Mouse (Mus musculus): ENCODE measurements at regions not wholly inside any gene's neighbourhood (a gene's known extent, or its start where the extent isn't known, plus 50 kb on each side); places are given as distances from the start of the nearest gene placed in this dataset.

GRCm38 (mm10) chr4:7313219-7313618 lies 925.6 kb downstream of the Car8 start:
- WGBS: 68% methylated on average over 2 of the region's 2 CpGs
- 0 out of 2 replicates have a peak, but pooled peaks cover 3% of the 10 kb centered on the region for H3K4me1 ChIP-seq (ENCODE audit: control insufficient read depth, insufficient read depth, low read length)
- no peaks in the 10 kb centered on the region for H3K27me3 ChIP-seq (replicated peaks; ENCODE audit: control insufficient read depth, insufficient read depth, low read length)
- no peak overlapping the region for H3K4me3 ChIP-seq (ENCODE audit: low read length)
- H3K27ac ChIP-seq (ENCODE audit: low read length): 0 out of 2 replicates have a peak overlapping the region, but pooled peaks have one; percentile 21
- peak; percentile 36 for ATAC-seq
- H3K36me3 ChIP-seq (ENCODE audit: control insufficient read depth, insufficient read depth, low read length): no peaks in the 10 kb centered on the region
- H3K9ac ChIP-seq (ENCODE audit: low read depth, low read length): no peak overlapping the region
- no peak overlapping the region for H3K4me2 ChIP-seq (ENCODE audit: low read depth, low read length)
- H3K9me3 ChIP-seq (ENCODE audit: control insufficient read depth, low read length): no peaks in the 10 kb centered on the region

GRCm38 (mm10) chr4:7312160-7312559 lies 926.7 kb downstream of the Car8 start:
- Histone ChIP-seq H3K4me2 (ENCODE audit: low read depth, low read length) (no peak overlapping the region), H3K27ac (ENCODE audit: low read length) (no peak overlapping the region), H3K4me1 (ENCODE audit: control insufficient read depth, insufficient read depth, low read length) (0 out of 2 replicates have a peak, but pooled peaks cover 3% of the 10 kb centered on the region), H3K9me3 (ENCODE audit: control insufficient read depth, low read length) (no peaks in the 10 kb centered on the region), H3K4me3 (ENCODE audit: low read length) (no peak overlapping the region), H3K27me3 (replicated peaks; ENCODE audit: control insufficient read depth, insufficient read depth, low read length) (no peaks in the 10 kb centered on the region), H3K9ac (ENCODE audit: low read depth, low read length) (no peak overlapping the region), H3K36me3 (ENCODE audit: control insufficient read depth, insufficient read depth, low read length) (no peaks in the 10 kb centered on the region)
- WGBS: 61% methylated on average over 1 of the region's 1 CpGs
- ATAC-seq: peak; percentile 82

- Histone ChIP-seq H3K36me3 (ENCODE audit: control insufficient read depth, insufficient read depth, low read length) (no peaks in the 10 kb centered on the region), H3K4me2 (ENCODE audit: low read depth, low read length) (no peak overlapping the region), H3K27ac (ENCODE audit: low read length) (no peak overlapping the region), H3K27me3 (replicated peaks; ENCODE audit: control insufficient read depth, insufficient read depth, low read length) (no peaks in the 10 kb centered on the region), H3K9me3 (ENCODE audit: control insufficient read depth, low read length) (no peaks in the 10 kb centered on the region), H3K9ac (ENCODE audit: low read depth, low read length) (no peak overlapping the region), H3K4me1 (ENCODE audit: control insufficient read depth, insufficient read depth, low read length) (no peaks in the 10 kb centered on the region), H3K4me3 (ENCODE audit: low read length) (no peak overlapping the region)
- 77% methylated on average over 4 of the region's 4 CpGs for WGBS
- no peak for ATAC-seq
These were observed 969.8 kb downstream of the Car8 start for GRCm38 (mm10) chr4:7269047-7269446.

- 77% methylated on average over 2 of the region's 2 CpGs for WGBS
- H3K9ac ChIP-seq (ENCODE audit: low read depth, low read length): no peak overlapping the region
- H3K27me3 ChIP-seq (replicated peaks; ENCODE audit: control insufficient read depth, insufficient read depth, low read length): no peaks in the 10 kb centered on the region
- H3K4me1 ChIP-seq (ENCODE audit: control insufficient read depth, insufficient read depth, low read length): no peaks in the 10 kb centered on the region
- no peaks in the 10 kb centered on the region for H3K36me3 ChIP-seq (ENCODE audit: control insufficient read depth, insufficient read depth, low read length)
- ATAC-seq: no peak
- H3K4me3 ChIP-seq (ENCODE audit: low read length): no peak overlapping the region
- no peak overlapping the region for H3K27ac ChIP-seq (ENCODE audit: low read length)
- no peaks in the 10 kb centered on the region for H3K9me3 ChIP-seq (ENCODE audit: control insufficient read depth, low read length)
- H3K4me2 ChIP-seq (ENCODE audit: low read depth, low read length): no peak overlapping the region
These were observed 982.4 kb downstream of the Car8 start for GRCm38 (mm10) chr4:7256486-7256885.

- H3K4me2 ChIP-seq (ENCODE audit: low read depth, low read length): no peak overlapping the region
- H3K4me1 ChIP-seq (ENCODE audit: control insufficient read depth, insufficient read depth, low read length): no peaks in the 10 kb centered on the region
- no peak overlapping the region for H3K27ac ChIP-seq (ENCODE audit: low read length)
- no peaks in the 10 kb centered on the region for H3K27me3 ChIP-seq (replicated peaks; ENCODE audit: control insufficient read depth, insufficient read depth, low read length)
- H3K4me3 ChIP-seq (ENCODE audit: low read length): no peak overlapping the region
- 58% methylated on average over 2 of the region's 2 CpGs for WGBS
- ATAC-seq: no peak
- H3K36me3 ChIP-seq (ENCODE audit: control insufficient read depth, insufficient read depth, low read length): no peaks in the 10 kb centered on the region
- no peaks in the 10 kb centered on the region for H3K9me3 ChIP-seq (ENCODE audit: control insufficient read depth, low read length)
- no peak overlapping the region for H3K9ac ChIP-seq (ENCODE audit: low read depth, low read length)
These were observed 985.2 kb downstream of the Car8 start for GRCm38 (mm10) chr4:7253616-7254015.

GRCm38 (mm10) chr4:7251641-7252040 lies 987.2 kb downstream of the Car8 start:
- no peaks in the 10 kb centered on the region for H3K4me1 ChIP-seq (ENCODE audit: control insufficient read depth, insufficient read depth, low read length)

GRCm38 (mm10) chr4:7247816-7248215 lies 991.0 kb downstream of the Car8 start:
- H3K4me2 ChIP-seq (ENCODE audit: low read depth, low read length): no peak overlapping the region
- no peak for ATAC-seq

More at GRCm38 (mm10) chr4:7251641-7252040, 987.2 kb downstream of the Car8 start:
- no peak overlapping the region for H3K4me3 ChIP-seq (ENCODE audit: low read length)
- H3K36me3 ChIP-seq (ENCODE audit: control insufficient read depth, insufficient read depth, low read length): no peaks in the 10 kb centered on the region
- ATAC-seq: no peak
- no peaks in the 10 kb centered on the region for H3K27me3 ChIP-seq (replicated peaks; ENCODE audit: control insufficient read depth, insufficient read depth, low read length)
- no peak overlapping the region for H3K4me2 ChIP-seq (ENCODE audit: low read depth, low read length)
- H3K9ac ChIP-seq (ENCODE audit: low read depth, low read length): no peak overlapping the region
- no peaks in the 10 kb centered on the region for H3K9me3 ChIP-seq (ENCODE audit: control insufficient read depth, low read length)
- 86% methylated on average over 2 of the region's 2 CpGs for WGBS
- no peak overlapping the region for H3K27ac ChIP-seq (ENCODE audit: low read length)

GRCm38 (mm10) chr4:7247244-7247643 lies 991.6 kb downstream of the Car8 start:
- no peak overlapping the region for H3K27ac ChIP-seq (ENCODE audit: low read length)
- H3K4me1 ChIP-seq (ENCODE audit: control insufficient read depth, insufficient read depth, low read length): no peaks in the 10 kb centered on the region
- H3K4me2 ChIP-seq (ENCODE audit: low read depth, low read length): no peak overlapping the region
- H3K27me3 ChIP-seq (replicated peaks; ENCODE audit: control insufficient read depth, insufficient read depth, low read length): no peaks in the 10 kb centered on the region
- 64% methylated on average over 4 of the region's 4 CpGs for WGBS
- H3K36me3 ChIP-seq (ENCODE audit: control insufficient read depth, insufficient read depth, low read length): no peaks in the 10 kb centered on the region
- no peak overlapping the region for H3K9ac ChIP-seq (ENCODE audit: low read depth, low read length)
- H3K4me3 ChIP-seq (ENCODE audit: low read length): no peak overlapping the region
- no peak for ATAC-seq
- no peaks in the 10 kb centered on the region for H3K9me3 ChIP-seq (ENCODE audit: control insufficient read depth, low read length)

More at GRCm38 (mm10) chr4:7247816-7248215, 991.0 kb downstream of the Car8 start:
- Histone ChIP-seq H3K9ac (ENCODE audit: low read depth, low read length) (no peak overlapping the region), H3K36me3 (ENCODE audit: control insufficient read depth, insufficient read depth, low read length) (no peaks in the 10 kb centered on the region), H3K4me3 (ENCODE audit: low read length) (no peak overlapping the region), H3K27ac (ENCODE audit: low read length) (no peak overlapping the region), H3K4me1 (ENCODE audit: control insufficient read depth, insufficient read depth, low read length) (no peaks in the 10 kb centered on the region), H3K27me3 (replicated peaks; ENCODE audit: control insufficient read depth, insufficient read depth, low read length) (no peaks in the 10 kb centered on the region), H3K9me3 (ENCODE audit: control insufficient read depth, low read length) (no peaks in the 10 kb centered on the region)
- 80% methylated on average over 4 of the region's 4 CpGs for WGBS

GRCm38 (mm10) chr4:7246828-7247227 lies 992.0 kb downstream of the Car8 start:
- no peaks in the 10 kb centered on the region for H3K27me3 ChIP-seq (replicated peaks; ENCODE audit: control insufficient read depth, insufficient read depth, low read length)
- no peak for ATAC-seq
- H3K36me3 ChIP-seq (ENCODE audit: control insufficient read depth, insufficient read depth, low read length): no peaks in the 10 kb centered on the region
- H3K4me2 ChIP-seq (ENCODE audit: low read depth, low read length): no peak overlapping the region
- no peak overlapping the region for H3K27ac ChIP-seq (ENCODE audit: low read length)
- H3K9me3 ChIP-seq (ENCODE audit: control insufficient read depth, low read length): no peaks in the 10 kb centered on the region
- H3K4me1 ChIP-seq (ENCODE audit: control insufficient read depth, insufficient read depth, low read length): no peaks in the 10 kb centered on the region
- no peak overlapping the region for H3K4me3 ChIP-seq (ENCODE audit: low read length)
- no peak overlapping the region for H3K9ac ChIP-seq (ENCODE audit: low read depth, low read length)
- WGBS: 85% methylated on average over 4 of the region's 4 CpGs

- Histone ChIP-seq H3K4me1 (ENCODE audit: control insufficient read depth, insufficient read depth, low read length) (no peaks in the 10 kb centered on the region), H3K27ac (ENCODE audit: low read length) (no peak overlapping the region), H3K4me3 (ENCODE audit: low read length) (no peak overlapping the region), H3K4me2 (ENCODE audit: low read depth, low read length) (no peak overlapping the region), H3K36me3 (ENCODE audit: control insufficient read depth, insufficient read depth, low read length) (no peaks in the 10 kb centered on the region), H3K27me3 (replicated peaks; ENCODE audit: control insufficient read depth, insufficient read depth, low read length) (no peaks in the 10 kb centered on the region), H3K9ac (ENCODE audit: low read depth, low read length) (no peak overlapping the region), H3K9me3 (ENCODE audit: control insufficient read depth, low read length) (no peaks in the 10 kb centered on the region)
- no peak for ATAC-seq
- WGBS: 88% methylated on average over 2 of the region's 2 CpGs
These were observed 993.2 kb downstream of the Car8 start for GRCm38 (mm10) chr4:7245653-7246052.
